Mouse (Mus musculus): ENCODE measurements around the gene Tubd1. TPM values are rescaled to one million over a fixed set of nuclear protein-coding genes. Genes with fewer than 3 reads are reported as not detected.

Tubd1 gene
- polyA plus RNA-seq, 1 experiment from 2014 or later: 10.8 TPM

GRCm38 (mm10) chr11:86598572-86598971, 53.8 kb downstream of the Tubd1 start:
- 85% methylated on average over 1 of the region's 1 CpGs for WGBS
- Histone ChIP-seq H3K27me3 (ENCODE audit: low read depth, poor library complexity, severe bottlenecking) (no peaks in the 10 kb centered on the region), H3K4me3 (no peak overlapping the region), H3K4me1 (no peaks in the 10 kb centered on the region), H3K27ac (no peak overlapping the region), H3K9me3 (replicated peaks) (no peaks in the 10 kb centered on the region), H3K36me3 (peaks cover 7% of the 10 kb centered on the region; the same call in 1 of the 2 replicates)
- DNase-seq (ENCODE audit: low spot score): no peak

- Histone ChIP-seq H3K27ac (no peak overlapping the region), H3K4me1 (no peaks in the 10 kb centered on the region), H3K27me3 (ENCODE audit: low read depth, poor library complexity, severe bottlenecking) (no peaks in the 10 kb centered on the region), H3K9me3 (replicated peaks) (no peaks in the 10 kb centered on the region), H3K4me3 (no peak overlapping the region), H3K36me3 (peaks cover 7% of the 10 kb centered on the region; the same call in 1 of the 2 replicates)
- no peak for DNase-seq (ENCODE audit: low spot score)
- WGBS: 79% methylated on average over 4 of the region's 4 CpGs
Measured at GRCm38 (mm10) chr11:86599378-86600208, 54.8 kb downstream of the Tubd1 start.

GRCm38 (mm10) chr11:86600209-86600557, 55.4 kb downstream of the Tubd1 start:
- 83% methylated on average over 7 of the region's 7 CpGs for WGBS
- no peak overlapping the region for H3K27ac ChIP-seq

GRCm38 (mm10) chr11:86602116-86602515, 57.3 kb downstream of the Tubd1 start:
- WGBS: 64% methylated on average over 3 of the region's 3 CpGs
- peaks cover 20% of the 10 kb centered on the region for H3K36me3 ChIP-seq
- H3K4me3 ChIP-seq: no peak overlapping the region
- H3K27ac ChIP-seq: no peak overlapping the region
- no peaks in the 10 kb centered on the region for H3K27me3 ChIP-seq (ENCODE audit: low read depth, poor library complexity, severe bottlenecking)
- no peaks in the 10 kb centered on the region for H3K9me3 ChIP-seq (replicated peaks)
- H3K4me1 ChIP-seq: no peaks in the 10 kb centered on the region
- no peak for DNase-seq (ENCODE audit: low spot score)

More at GRCm38 (mm10) chr11:86600209-86600557, 55.4 kb downstream of the Tubd1 start:
- Histone ChIP-seq H3K27me3 (ENCODE audit: low read depth, poor library complexity, severe bottlenecking) (no peaks in the 10 kb centered on the region), H3K9me3 (replicated peaks) (no peaks in the 10 kb centered on the region), H3K4me1 (no peaks in the 10 kb centered on the region), H3K36me3 (peaks cover 7% of the 10 kb centered on the region; the same call in 1 of the 2 replicates), H3K4me3 (no peak overlapping the region)
- DNase-seq (ENCODE audit: low spot score): no peak

- WGBS: 93% methylated on average over 1 of the region's 1 CpGs
- DNase-seq (ENCODE audit: low spot score): no peak
- Histone ChIP-seq H3K9me3 (replicated peaks) (no peaks in the 10 kb centered on the region), H3K27me3 (ENCODE audit: low read depth, poor library complexity, severe bottlenecking) (no peaks in the 10 kb centered on the region), H3K4me3 (no peak overlapping the region), H3K27ac (no peak overlapping the region), H3K36me3 (peaks cover 23% of the 10 kb centered on the region), H3K4me1 (no peaks in the 10 kb centered on the region)
Measured at GRCm38 (mm10) chr11:86603719-86604118, 58.9 kb downstream of the Tubd1 start.

GRCm38 (mm10) chr11:86604289-86604688, 59.5 kb downstream of the Tubd1 start:
- H3K9me3 ChIP-seq (replicated peaks): no peaks in the 10 kb centered on the region
- H3K27ac ChIP-seq: no peak overlapping the region
- 93% methylated on average over 3 of the region's 3 CpGs for WGBS
- no peaks in the 10 kb centered on the region for H3K27me3 ChIP-seq (ENCODE audit: low read depth, poor library complexity, severe bottlenecking)
- no peak for DNase-seq (ENCODE audit: low spot score)
- H3K36me3 ChIP-seq: peaks cover 23% of the 10 kb centered on the region
- H3K4me1 ChIP-seq: no peaks in the 10 kb centered on the region
- no peak overlapping the region for H3K4me3 ChIP-seq

GRCm38 (mm10) chr11:86604732-86605520, 60.1 kb downstream of the Tubd1 start:
- 92% methylated on average over 5 of the region's 5 CpGs for WGBS
- no peaks in the 10 kb centered on the region for H3K9me3 ChIP-seq (replicated peaks)
- no peaks in the 10 kb centered on the region for H3K27me3 ChIP-seq (ENCODE audit: low read depth, poor library complexity, severe bottlenecking)
- no peak for DNase-seq (ENCODE audit: low spot score)
- H3K4me3 ChIP-seq: no peak overlapping the region
- H3K4me1 ChIP-seq: no peaks in the 10 kb centered on the region
- no peak overlapping the region for H3K27ac ChIP-seq
- H3K36me3 ChIP-seq: peaks cover 19% of the 10 kb centered on the region

GRCm38 (mm10) chr11:86606621-86607339, 62.0 kb downstream of the Tubd1 start:
- WGBS: 94% methylated on average over 2 of the region's 2 CpGs

GRCm38 (mm10) chr11:86607808-86608350, 63.1 kb downstream of the Tubd1 start:
- WGBS: 95% methylated on average over 2 of the region's 2 CpGs
- H3K36me3 ChIP-seq: peaks cover 24% of the 10 kb centered on the region
- no peaks in the 10 kb centered on the region for H3K9me3 ChIP-seq (replicated peaks)
- no peaks in the 10 kb centered on the region for H3K4me1 ChIP-seq
- no peaks in the 10 kb centered on the region for H3K27me3 ChIP-seq (ENCODE audit: low read depth, poor library complexity, severe bottlenecking)
- H3K4me3 ChIP-seq: no peak overlapping the region
- no peak for DNase-seq (ENCODE audit: low spot score)
- no peak overlapping the region for H3K27ac ChIP-seq

More at GRCm38 (mm10) chr11:86606621-86607339, 62.0 kb downstream of the Tubd1 start:
- Histone ChIP-seq H3K4me3 (no peak overlapping the region), H3K27me3 (ENCODE audit: low read depth, poor library complexity, severe bottlenecking) (no peaks in the 10 kb centered on the region), H3K36me3 (peaks cover 26% of the 10 kb centered on the region), H3K27ac (no peak overlapping the region), H3K9me3 (replicated peaks) (no peaks in the 10 kb centered on the region), H3K4me1 (no peaks in the 10 kb centered on the region)
- DNase-seq (ENCODE audit: low spot score): no peak

- Histone ChIP-seq H3K36me3 (peaks cover 24% of the 10 kb centered on the region), H3K27ac (no peak overlapping the region), H3K27me3 (ENCODE audit: low read depth, poor library complexity, severe bottlenecking) (no peaks in the 10 kb centered on the region), H3K9me3 (replicated peaks) (no peaks in the 10 kb centered on the region), H3K4me3 (no peak overlapping the region), H3K4me1 (no peaks in the 10 kb centered on the region)
- over 99% methylated on average over 3 of the region's 3 CpGs for WGBS
- no peak for DNase-seq (ENCODE audit: low spot score)
Measured at GRCm38 (mm10) chr11:86610239-86610638, 65.4 kb downstream of the Tubd1 start.

- Histone ChIP-seq H3K9me3 (replicated peaks) (no peaks in the 10 kb centered on the region), H3K27me3 (ENCODE audit: low read depth, poor library complexity, severe bottlenecking) (no peaks in the 10 kb centered on the region), H3K36me3 (peaks cover 11% of the 10 kb centered on the region), H3K27ac (no peak overlapping the region), H3K4me3 (no peak overlapping the region), H3K4me1 (no peaks in the 10 kb centered on the region)
- DNase-seq (ENCODE audit: low spot score): no peak
- 96% methylated on average over 1 of the region's 1 CpGs for WGBS
Measured at GRCm38 (mm10) chr11:86611991-86612390, 67.2 kb downstream of the Tubd1 start.

GRCm38 (mm10) chr11:86614056-86614530, 69.3 kb downstream of the Tubd1 start:
- H3K4me1 ChIP-seq: no peaks in the 10 kb centered on the region
- 0 out of 2 replicates have a peak, but pooled peaks cover 7% of the 10 kb centered on the region for H3K36me3 ChIP-seq
- H3K27ac ChIP-seq: no peak overlapping the region
- no peak for DNase-seq (ENCODE audit: low spot score)
- no peak overlapping the region for H3K4me3 ChIP-seq
- WGBS: 74% methylated on average over 2 of the region's 2 CpGs
- H3K27me3 ChIP-seq (ENCODE audit: low read depth, poor library complexity, severe bottlenecking): no peaks in the 10 kb centered on the region
- H3K9me3 ChIP-seq (replicated peaks): no peaks in the 10 kb centered on the region

All from limb, embryonic 10.5 days (tissue).